Mouse (Mus musculus) layer of hippocampus, postnatal 14 days (tissue): ENCODE results near the gene Lrmda. TPM values are rescaled to one million over a fixed set of nuclear protein-coding genes. Genes with fewer than 3 reads are reported as not detected.

ENCODE experiments used
- DNase-seq, 2 experiments: peaks; one replicate each; pipeline ENCODE4 v3.0.0; 2021 to 2022; ENCODE audit warnings: low spot score in 2 of 2, mixed read lengths in 1 of 2
- total RNA-seq, 2 experiments: library from RNA; stranded (reverse); gene quantifications; 2 replicates each; pipeline ENCODE4 v1.2.3; 2021

Gene Lrmda
- total RNA-seq, 2 experiments from 2014 or later, result 0.95 TPM; not detected in 1

GRCm38 (mm10) chr14:22373361-22373745, 353.8 kb downstream of the Lrmda start:
- no peak for DNase-seq

GRCm38 (mm10) chr14:22377148-22377547, 357.6 kb downstream of the Lrmda start:
- no peak for DNase-seq

- no peak for DNase-seq
Observed at GRCm38 (mm10) chr14:22382101-22382500, 362.6 kb downstream of the Lrmda start.

- DNase-seq, result no peak
Observed at GRCm38 (mm10) chr14:22393616-22394015, 374.1 kb downstream of the Lrmda start.

GRCm38 (mm10) chr14:22402411-22402810, 382.9 kb downstream of the Lrmda start:
- DNase-seq, result no peak

GRCm38 (mm10) chr14:22406623-22407022, 387.1 kb downstream of the Lrmda start:
- no peak for DNase-seq

- no peak for DNase-seq
Observed at GRCm38 (mm10) chr14:22410826-22411225, 391.3 kb downstream of the Lrmda start.

- no peak for DNase-seq
Observed at GRCm38 (mm10) chr14:22413220-22413619, 393.7 kb downstream of the Lrmda start.

GRCm38 (mm10) chr14:22417706-22418105, 398.2 kb downstream of the Lrmda start:
- DNase-seq, result no peak

- no peak for DNase-seq
Observed at GRCm38 (mm10) chr14:22421668-22422067, 402.2 kb downstream of the Lrmda start.

GRCm38 (mm10) chr14:22425018-22425534, 405.6 kb downstream of the Lrmda start:
- no peak for DNase-seq

GRCm38 (mm10) chr14:22435441-22435840, 415.9 kb downstream of the Lrmda start:
- DNase-seq, result no peak

- DNase-seq, result no peak
Observed at GRCm38 (mm10) chr14:22435860-22436377, 416.4 kb downstream of the Lrmda start.

GRCm38 (mm10) chr14:22440341-22440999, 421.0 kb downstream of the Lrmda start:
- peak in 1 of 2 experiments; percentile 28 for DNase-seq

- DNase-seq, result peak in 1 of 2 experiments; percentile 30
Observed at GRCm38 (mm10) chr14:22441859-22442447, 422.4 kb downstream of the Lrmda start.

GRCm38 (mm10) chr14:22442719-22443118, 423.2 kb downstream of the Lrmda start:
- no peak for DNase-seq

- peak in 1 of 2 experiments; percentile 36 for DNase-seq
Observed at GRCm38 (mm10) chr14:22444541-22444940, 425.0 kb downstream of the Lrmda start.

- DNase-seq, result peak; percentile 29 to 38
Observed at GRCm38 (mm10) chr14:22445161-22445821, 425.8 kb downstream of the Lrmda start.

- DNase-seq, result peak in 1 of 2 experiments; percentile 17
Observed at GRCm38 (mm10) chr14:22445841-22446570, 426.5 kb downstream of the Lrmda start.

- DNase-seq, result peak in 1 of 2 experiments; percentile 27
Observed at GRCm38 (mm10) chr14:22451603-22452002, 432.1 kb downstream of the Lrmda start.

GRCm38 (mm10) chr14:22464314-22464713, 444.8 kb downstream of the Lrmda start:
- no peak for DNase-seq
